Mouse (Mus musculus): ENCODE data around the gene Gm4305. TPM values are rescaled to one million over a fixed set of nuclear protein-coding genes. Genes with fewer than 3 reads are reported as not detected.

The Gm4305 gene
- polyA plus RNA-seq, 1 experiment from 2014 or later = not detected

Other genes with a start within 250 kb of the Gm4305 start
- not detected in 2 replicates for gene Gm4301, start 15.4 kb upstream of the Gm4305 start, polyA plus RNA-seq (2014; fragmentation: Nextera tagmentation; extraction: Ambion mirVana)
- gene Gm4302, start 10.3 kb upstream of the Gm4305 start, polyA plus RNA-seq (2014; fragmentation: Nextera tagmentation; extraction: Ambion mirVana) = not detected in 2 replicates
- gene Gm4303, start 5.1 kb upstream of the Gm4305 start, polyA plus RNA-seq (2014; fragmentation: Nextera tagmentation; extraction: Ambion mirVana) = not detected in 2 replicates
- not detected in 2 replicates for gene Gm4307, start 10.2 kb downstream of the Gm4305 start, polyA plus RNA-seq (2014; fragmentation: Nextera tagmentation; extraction: Ambion mirVana)
- gene Gm4312, start 31.5 kb downstream of the Gm4305 start, polyA plus RNA-seq (2014; fragmentation: Nextera tagmentation; extraction: Ambion mirVana) = not detected in 2 replicates
- gene Tmtc3, start 136.3 kb downstream of the Gm4305 start, polyA plus RNA-seq (2014; fragmentation: Nextera tagmentation; extraction: Ambion mirVana) = 18.2 and 21.5 TPM in 2 replicates
- 2.4 and 4.2 TPM in 2 replicates for gene Cep290, start 136.5 kb downstream of the Gm4305 start, polyA plus RNA-seq (2014; fragmentation: Nextera tagmentation; extraction: Ambion mirVana)
- gene 4930430F08Rik, start 239.3 kb downstream of the Gm4305 start, polyA plus RNA-seq (2014; fragmentation: Nextera tagmentation; extraction: Ambion mirVana) = 5.8 and 9.7 TPM in 2 replicates
- not detected in 2 replicates for gene 1700017N19Rik, start 239.4 kb downstream of the Gm4305 start, polyA plus RNA-seq (2014; fragmentation: Nextera tagmentation; extraction: Ambion mirVana)

All from heart, embryonic 14.5 days (tissue).